Mouse (Mus musculus) heart, adult 9 months (tissue): Measurements from ENCODE around the gene Podn.

ENCODE experiments used
- DNase-seq, 2 experiments: peaks; one replicate each; pipeline ENCODE4 v3.0.0; 2022; ENCODE audit warnings: low spot score in 2 of 2

Gene Podn

DNA sequence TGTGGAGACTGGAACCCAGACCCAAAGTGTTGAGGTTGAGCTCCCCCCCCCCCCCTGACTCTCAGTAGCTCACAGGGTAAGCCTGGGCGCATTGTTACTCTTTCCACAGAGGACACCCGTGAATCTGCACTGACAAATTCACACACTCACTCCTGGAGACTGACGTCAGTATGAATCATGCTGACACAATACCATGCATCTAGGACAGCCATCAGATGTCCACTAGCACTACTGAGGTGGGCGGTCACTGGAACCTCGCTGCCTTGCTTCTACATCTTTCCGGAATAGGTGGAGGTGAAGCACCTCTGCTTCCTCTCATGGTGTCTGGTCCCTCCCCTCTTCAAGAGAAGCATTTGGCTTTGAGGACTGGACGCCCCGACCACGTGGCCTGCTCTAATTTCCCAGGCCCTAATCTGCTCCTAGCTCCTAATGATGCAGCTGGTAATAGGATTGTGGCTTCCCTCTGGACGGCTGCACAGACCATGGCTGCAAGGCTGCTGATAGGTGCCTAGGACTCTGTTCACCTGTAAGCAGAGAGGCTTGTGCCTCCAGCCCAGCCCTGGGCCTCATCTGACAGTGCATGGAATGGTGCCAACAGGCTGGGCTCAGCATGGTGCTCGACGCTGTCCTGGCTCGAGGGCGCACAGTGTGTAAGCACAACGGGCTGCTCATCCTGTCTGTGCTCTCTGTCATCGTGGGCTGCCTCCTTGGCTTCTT is 128.1 kb downstream of the Podn start, which contains the start of gene Slc1a7:
Gene Slc1a7, plus strand, starts transcription at position 367 of the 717 bp plus-strand sequence.
- DNase-seq, result no peak

DNA sequence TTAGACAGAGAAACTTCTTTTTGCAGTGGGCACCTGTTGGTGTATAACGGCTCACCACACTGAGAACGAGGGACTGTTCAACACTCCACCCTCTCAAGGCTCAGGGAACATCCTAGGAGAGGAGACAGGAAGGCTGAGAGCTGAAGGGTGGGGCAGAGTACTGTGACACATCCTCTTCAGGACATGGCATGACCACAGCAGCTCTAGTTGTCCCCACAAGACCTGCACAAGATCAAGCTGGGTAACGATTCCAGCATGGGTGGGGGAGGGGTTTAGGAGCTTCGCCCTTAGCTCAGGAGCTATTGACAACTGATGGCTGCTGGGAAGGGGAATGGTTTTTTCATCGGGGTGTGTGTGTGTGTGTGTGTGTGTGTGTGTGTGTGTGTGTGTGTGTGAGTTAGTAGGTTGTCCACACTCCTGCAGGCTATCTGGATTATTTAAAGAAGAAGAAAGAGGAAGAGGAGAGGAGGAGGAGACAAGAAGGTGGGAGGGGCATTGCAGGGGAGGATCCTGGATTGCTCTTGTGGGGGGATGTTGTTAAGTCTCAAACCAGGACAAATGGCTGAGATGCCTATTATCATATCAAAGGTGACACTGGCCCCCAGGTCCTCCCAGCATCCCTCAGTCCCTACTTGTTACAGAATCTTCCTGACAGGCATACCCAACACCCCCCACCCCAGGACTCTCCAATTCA is 129.7 kb downstream of the Podn start:
- DNase-seq, result no peak
